ENCODE assay signal across 8 mouse cellular contexts in genomic region chr3:152713991-152714902, GRCm38 (mm10). TPM values are rescaled to one million over a fixed set of nuclear protein-coding genes. Genes with fewer than 3 reads are reported as not detected.
DNase-seq lines count a peak whose midpoint lies in the region; ATAC-seq and TF ChIP-seq lines count a peak whose summit lies in the region.

Gene Pigk, plus strand, starts transcription at chr3:152714100.

- WGBS in heart, embryonic 11.5 days (ENCODE audit: insufficient replicate concordance) = under 1% methylated on average over 48 of the region's 48 CpGs
- WGBS in kidney, postnatal 0 days = 1% methylated on average over 48 of the region's 48 CpGs
- WGBS in liver, embryonic 11.5 days = 1% methylated on average over 48 of the region's 48 CpGs
- WGBS in stomach, embryonic 14.5 days = under 1% methylated on average over 48 of the region's 48 CpGs

- peak within 1 kb of the TSS; percentile 87 for H3K9ac ChIP-seq in heart, embryonic 11.5 days (ENCODE audit: low read depth, low read length)
- H3K9ac ChIP-seq in kidney, postnatal 0 days (ENCODE audit: low read depth, low read length) = peak within 1 kb of the TSS; percentile 69
- H3K9ac ChIP-seq in liver, embryonic 11.5 days (ENCODE audit: low read depth, low read length) = peak within 1 kb of the TSS; percentile 73
- peak within 1 kb of the TSS; percentile 41 for H3K9ac ChIP-seq in stomach, embryonic 14.5 days (replicated peaks; ENCODE audit: low read depth, low read length)

- H3K4me3 ChIP-seq in heart, embryonic 11.5 days (ENCODE audit: low read depth, low read length) = peak within 1 kb of the TSS; percentile 90
- H3K4me3 ChIP-seq in kidney, postnatal 0 days (replicated peaks; ENCODE audit: low read depth, low read length) = peak within 1 kb of the TSS; percentile 89
- peak within 1 kb of the TSS; percentile 72 for H3K4me3 ChIP-seq in liver, embryonic 11.5 days (ENCODE audit: low read depth, low read length)
- H3K4me3 ChIP-seq in stomach, embryonic 14.5 days (ENCODE audit: low read depth, low read length) = peak within 1 kb of the TSS; percentile 96

- peak; percentile 98 for ATAC-seq in erythroblast, adult 5-6 weeks (replicated peaks; ENCODE audit: low FRiP score, poor library complexity, severe bottlenecking)
- ATAC-seq in heart, embryonic 11.5 days (replicated peaks; ENCODE audit: insufficient number of reproducible peaks, low FRiP score, low TSS enrichment) = peak; percentile 88
- ATAC-seq in kidney, postnatal 0 days (replicated peaks; ENCODE audit: low FRiP score, low read depth) = peak; percentile 92
- peak; percentile 83 for ATAC-seq in liver, embryonic 11.5 days (replicated peaks; ENCODE audit: low FRiP score)
- peak; percentile 84 for ATAC-seq in stomach, embryonic 14.5 days (ENCODE audit: insufficient number of reproducible peaks, insufficient read depth, low FRiP score, low read depth)

- H3K27me3 ChIP-seq in heart, embryonic 11.5 days (ENCODE audit: control insufficient read depth, insufficient read depth, low read length) = no peaks in the 10 kb centered on the region
- H3K27me3 ChIP-seq in kidney, postnatal 0 days (ENCODE audit: insufficient read depth, low read length) = no peaks in the 10 kb centered on the region
- H3K27me3 ChIP-seq in liver, embryonic 11.5 days (replicated peaks; ENCODE audit: control insufficient read depth, insufficient read depth, low read length) = no peaks in the 10 kb centered on the region
- H3K27me3 ChIP-seq in stomach, embryonic 14.5 days (ENCODE audit: control insufficient read depth, insufficient read depth, low read length) = no peaks in the 10 kb centered on the region

- peaks cover 6% of the 10 kb centered on the region; the same call in 1 of the 2 replicates for H3K4me1 ChIP-seq in heart, embryonic 11.5 days (ENCODE audit: control insufficient read depth, insufficient read depth, low read length)
- H3K4me1 ChIP-seq in kidney, postnatal 0 days (replicated peaks; ENCODE audit: insufficient read depth, low read length) = no peaks in the 10 kb centered on the region
- H3K4me1 ChIP-seq in liver, embryonic 11.5 days (replicated peaks; ENCODE audit: control insufficient read depth, insufficient read depth, low read length) = peaks cover 4% of the 10 kb centered on the region
- H3K4me1 ChIP-seq in stomach, embryonic 14.5 days (ENCODE audit: control insufficient read depth, insufficient read depth, low read length) = no peaks in the 10 kb centered on the region

- peak within 1 kb of the TSS; percentile 60 for H3K4me2 ChIP-seq in heart, embryonic 11.5 days
- peak within 1 kb of the TSS; percentile 65 for H3K4me2 ChIP-seq in kidney, postnatal 0 days (ENCODE audit: low read length)
- H3K4me2 ChIP-seq in liver, embryonic 11.5 days = peak within 1 kb of the TSS; percentile 81
- peak within 1 kb of the TSS; percentile 84 for H3K4me2 ChIP-seq in stomach, embryonic 14.5 days (replicated peaks; ENCODE audit: low read depth, low read length)

- no peaks in the 10 kb centered on the region for H3K9me3 ChIP-seq in heart, embryonic 11.5 days (replicated peaks; ENCODE audit: control insufficient read depth, low read length)
- no peaks in the 10 kb centered on the region for H3K9me3 ChIP-seq in kidney, postnatal 0 days (replicated peaks; ENCODE audit: low read length)
- no peaks in the 10 kb centered on the region for H3K9me3 ChIP-seq in liver, embryonic 11.5 days (ENCODE audit: control insufficient read depth, low read length)
- no peaks in the 10 kb centered on the region for H3K9me3 ChIP-seq in stomach, embryonic 14.5 days (ENCODE audit: control insufficient read depth, low read depth, low read length)

- H3K27ac ChIP-seq in heart, embryonic 11.5 days (ENCODE audit: low read depth, low read length) = no peak within 1 kb of the TSS
- H3K27ac ChIP-seq in kidney, postnatal 0 days = peak within 1 kb of the TSS; percentile 14; the same call in 1 of the 2 replicates
- no peak within 1 kb of the TSS for H3K27ac ChIP-seq in liver, embryonic 11.5 days (ENCODE audit: low read depth, low read length)
- no peak within 1 kb of the TSS for H3K27ac ChIP-seq in stomach, embryonic 14.5 days (ENCODE audit: low read length)

- DNase-seq in B cell, adult 2 months = peak; percentile 98
- DNase-seq in brain, adult 2 months (ENCODE audit: low read depth, low spot score) = peak; percentile 92
- peak; percentile 95 for DNase-seq in kidney, postnatal 0 days (ENCODE audit: low spot score)
- DNase-seq in liver, embryonic 11.5 days (ENCODE audit: low spot score) = peak; percentile 90
- peak; percentile 95 for DNase-seq in naive thymus-derived CD4-positive, alpha-beta T cell, adult 2 months (ENCODE audit: low read depth)

- H3K36me3 ChIP-seq in heart, embryonic 11.5 days (ENCODE audit: control insufficient read depth, insufficient read depth, low read length) = no peaks in the 10 kb centered on the region
- H3K36me3 ChIP-seq in kidney, postnatal 0 days (ENCODE audit: insufficient read depth, low read length) = no peaks in the 10 kb centered on the region
- no peaks in the 10 kb centered on the region for H3K36me3 ChIP-seq in liver, embryonic 11.5 days (ENCODE audit: control insufficient read depth, insufficient read depth, low read length)
- H3K36me3 ChIP-seq in stomach, embryonic 14.5 days (ENCODE audit: control insufficient read depth, insufficient read depth, low read length) = no peaks in the 10 kb centered on the region

- TF ChIP-seq CTCF in kidney, postnatal 0 days (IDR thresholded peaks at IDR 0.05; ENCODE audit: low read depth) = 0 out of 2 replicates have a peak, but pooled peaks have one; percentile 2

RNA-seq across cellular contexts. Expression of gene Pigk, which starts in this region (rescaled TPM):
- total RNA-seq in erythroblast, adult 5-6 weeks (2015; ENCODE audit: low replicate concordance) = 12.1 and 13.8 TPM in 2 replicates
- total RNA-seq in erythroblast, adult 5-6 weeks (2017; ENCODE audit: low replicate concordance) = 5.9 and 10.1 TPM in 2 replicates
- 37.5 and 44.4 TPM in 2 replicates for polyA plus RNA-seq in heart, embryonic 11.5 days (2014; fragmentation: Nextera tagmentation; extraction: Ambion mirVana)
- polyA plus RNA-seq in kidney, postnatal 0 days (2015; fragmentation: Nextera tagmentation; extraction: Ambion mirVana) = 48.5 and 55.3 TPM in 2 replicates
- 40.2 and 44.2 TPM in 2 replicates for polyA plus RNA-seq in liver, embryonic 11.5 days (2014; fragmentation: Nextera tagmentation; extraction: Ambion mirVana)
- polyA plus RNA-seq in stomach, embryonic 14.5 days (2014; fragmentation: Nextera tagmentation; extraction: Ambion mirVana) = 51.4 and 55.2 TPM in 2 replicates
